Mouse (Mus musculus): Measurements from ENCODE around the gene Pten.

Gene Pten

DNA sequence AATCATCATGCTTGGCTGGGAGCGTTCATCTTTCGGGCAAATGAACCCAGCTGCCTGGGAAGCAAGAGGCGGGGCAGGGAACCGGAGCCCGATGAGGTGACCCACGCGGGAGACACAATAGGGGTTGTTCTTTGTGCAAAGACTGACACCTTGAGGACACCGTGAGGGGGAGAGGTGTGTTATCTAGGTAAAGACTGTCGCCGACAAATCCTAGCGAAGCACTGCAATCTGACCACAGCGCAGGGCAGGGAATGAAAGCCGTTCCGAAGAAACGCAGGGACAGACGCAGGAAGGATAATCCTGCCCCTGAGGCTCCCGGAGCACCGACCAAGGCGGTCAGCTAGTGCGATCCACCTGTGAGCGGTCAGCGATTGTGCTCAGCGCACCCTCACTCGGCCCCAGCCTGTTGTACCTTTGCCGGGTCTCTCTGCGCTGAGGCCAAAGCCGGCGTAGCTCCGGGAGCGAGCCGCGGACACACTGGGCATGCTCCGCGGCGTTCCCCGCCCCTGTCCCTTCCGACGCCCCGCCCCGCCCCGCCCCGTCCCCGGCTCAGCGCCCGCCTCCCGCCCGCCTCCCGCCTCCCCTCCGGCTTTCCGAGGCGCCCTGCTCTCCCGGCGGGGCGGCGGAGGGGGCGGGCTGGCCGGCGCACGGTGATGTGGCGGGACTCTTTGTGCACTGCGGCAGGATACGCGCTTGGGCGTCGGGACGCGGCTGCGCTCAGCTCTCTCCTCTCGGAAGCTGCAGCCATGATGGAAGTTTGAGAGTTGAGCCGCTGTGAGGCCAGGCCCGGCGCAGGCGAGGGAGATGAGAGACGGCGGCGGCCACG lies at the start of gene Pten:
TSS of gene Pten (plus strand) at position 598 of the 826 bp plus-strand sequence.
- peak; percentile 98 for DNase-seq

DNA sequence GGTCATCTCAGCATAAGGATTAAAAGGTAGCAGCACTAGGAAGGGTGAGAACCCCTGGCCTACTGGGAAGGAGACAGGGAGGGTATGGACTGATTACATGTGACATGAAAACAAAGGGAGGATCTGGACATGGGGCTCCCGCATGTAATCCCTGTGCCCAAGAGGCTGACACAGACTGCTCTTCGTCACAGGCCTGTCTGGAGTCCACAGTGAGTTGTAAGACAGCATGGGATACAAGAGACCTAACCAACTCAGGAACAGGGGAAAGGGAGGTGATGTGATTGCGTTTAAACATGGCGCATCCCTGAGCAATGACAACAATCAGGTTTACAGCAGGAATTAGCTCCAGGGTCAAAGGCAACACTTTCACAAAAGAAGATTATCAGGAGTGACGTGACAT lies 48.3 kb upstream of the Pten start:
- DNase-seq = no peak

DNA sequence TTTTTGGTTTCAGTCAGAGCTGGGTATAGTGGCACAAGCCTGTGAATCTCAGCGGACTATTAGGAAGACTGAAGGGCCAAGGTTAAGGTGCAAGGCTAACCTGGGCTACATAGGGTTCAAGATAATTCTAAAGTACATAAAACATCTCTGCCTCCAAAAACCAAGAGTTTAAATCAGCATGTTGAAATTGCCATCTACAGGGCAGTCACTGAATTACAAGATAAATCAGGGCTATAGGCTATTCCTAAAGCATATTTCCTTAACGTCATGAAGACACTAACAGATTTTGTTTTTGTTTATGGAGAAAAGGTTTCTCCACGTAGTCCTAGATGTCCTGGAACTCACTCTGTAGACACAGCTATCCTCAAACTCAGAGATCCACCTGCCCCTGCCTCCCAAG lies 47.0 kb upstream of the Pten start:
- no peak for DNase-seq

DNA sequence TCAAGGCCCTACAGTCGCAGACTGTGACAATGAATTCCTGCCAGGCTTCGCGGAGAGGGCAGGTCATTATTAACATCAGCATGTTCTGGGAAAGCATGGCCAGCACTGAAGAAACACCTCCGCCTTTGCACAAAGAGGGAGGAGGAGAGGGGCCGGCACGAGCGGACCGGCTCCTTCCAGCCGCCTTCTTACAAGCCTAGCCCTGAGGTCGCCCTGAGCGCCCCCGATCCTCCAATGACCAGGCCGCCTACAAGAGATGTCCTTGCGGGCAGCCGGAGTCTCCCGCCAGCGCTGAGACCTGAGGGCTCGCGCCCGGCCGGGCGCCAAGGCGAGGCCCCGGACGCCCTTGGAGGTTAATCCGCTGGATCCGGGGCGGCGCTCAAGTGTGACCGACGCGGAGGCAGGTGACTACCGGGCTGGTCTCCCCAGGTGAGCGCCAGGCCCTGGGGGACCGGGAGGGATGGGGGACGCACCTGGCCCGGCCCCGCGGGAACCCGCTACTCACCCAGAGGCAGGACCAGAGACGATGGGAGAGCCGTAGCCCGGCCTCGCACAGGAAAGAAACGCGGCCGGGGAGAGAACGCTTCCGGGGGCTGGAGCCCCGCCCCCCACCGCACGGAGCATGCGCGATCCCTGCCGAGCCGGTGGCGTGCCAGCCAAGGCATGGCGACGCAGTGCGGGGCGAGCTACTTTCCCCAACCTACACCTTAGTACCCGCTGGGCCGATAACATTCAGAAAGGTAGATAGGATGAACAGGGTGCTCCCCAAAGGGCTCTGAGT lies 45.3 kb upstream of the Pten start:
- DNase-seq = peak; percentile 96

DNA sequence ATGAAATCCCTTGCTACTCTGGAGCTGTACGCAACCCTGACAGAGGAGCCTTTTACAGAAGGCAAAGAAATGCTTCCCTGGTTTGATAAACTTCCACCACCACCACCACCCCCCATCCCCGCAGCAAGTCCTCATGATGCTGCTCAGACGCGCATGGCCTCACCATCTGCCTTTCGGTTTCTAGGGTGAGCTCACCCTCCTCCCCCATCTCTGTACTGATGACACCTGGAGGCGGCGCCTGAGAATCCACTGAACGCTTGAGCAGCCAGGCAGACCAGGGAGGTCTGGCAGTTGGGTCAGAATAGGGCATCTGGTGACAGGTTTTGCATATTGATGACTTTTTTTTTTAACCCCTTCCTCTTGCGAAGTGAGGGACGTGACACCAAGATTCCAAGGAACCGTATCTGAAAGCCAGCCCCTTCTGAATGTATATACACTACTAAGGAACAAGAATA lies 44.7 kb upstream of the Pten start:
- peak; percentile 87 for DNase-seq

DNA sequence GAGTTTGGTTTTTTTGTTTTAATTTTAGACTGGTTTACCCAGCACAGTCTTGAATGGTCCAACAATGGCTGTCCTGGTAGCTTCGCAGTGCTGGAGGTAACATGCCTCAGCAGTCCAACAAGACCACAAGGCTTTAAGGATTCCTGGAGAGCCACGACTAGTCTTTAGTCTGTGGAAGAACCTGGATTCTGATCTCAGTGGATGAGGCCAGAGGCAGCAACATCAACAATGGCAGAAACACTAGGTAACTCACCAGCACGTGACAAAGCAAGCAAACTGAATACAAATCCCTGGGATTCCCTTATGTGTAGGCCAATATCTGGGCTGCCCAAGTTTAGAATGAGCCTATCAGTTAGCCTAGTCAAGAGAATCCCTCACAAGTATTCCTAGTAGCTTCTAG lies 43.8 kb upstream of the Pten start:
- no peak for DNase-seq

DNA sequence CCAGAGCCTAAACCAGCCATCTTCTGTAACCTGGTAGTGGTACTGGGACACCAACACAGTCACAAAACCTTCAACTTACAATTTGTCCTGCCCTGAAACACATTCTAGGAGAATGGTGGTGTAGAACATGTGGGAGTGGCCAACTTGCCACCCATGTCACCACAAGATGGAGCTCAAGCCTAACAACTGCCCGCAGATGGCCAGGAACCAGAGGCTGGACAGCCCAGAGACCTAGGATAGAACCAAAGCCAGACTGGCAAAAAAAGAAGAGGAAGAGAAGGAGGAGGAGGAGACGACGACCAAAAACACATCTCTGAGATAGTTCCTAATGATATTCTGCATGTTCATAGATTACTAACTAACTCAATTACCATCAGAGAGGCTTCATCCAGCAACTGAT lies 42.1 kb upstream of the Pten start:
- DNase-seq = peak; percentile 78

DNA sequence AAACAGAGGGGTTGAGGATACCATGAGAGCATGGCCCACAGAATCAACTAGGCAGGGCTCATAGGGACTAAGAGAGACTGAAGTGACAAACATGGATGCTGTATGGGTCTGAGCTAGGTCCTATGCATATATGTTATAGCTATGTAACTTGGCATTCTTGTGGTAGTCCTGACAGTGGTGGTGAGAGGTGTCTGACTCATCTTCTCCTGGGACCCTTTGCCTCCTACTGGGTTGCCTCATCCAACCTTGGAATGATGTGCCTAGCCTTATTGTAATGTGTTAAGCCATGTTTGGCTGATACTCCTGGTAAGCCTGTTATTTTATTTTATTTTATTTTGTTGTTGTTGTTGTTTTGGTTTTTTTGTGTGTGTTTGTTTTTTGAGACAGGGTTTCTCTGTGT lies 41.6 kb upstream of the Pten start:
- DNase-seq = no peak

DNA sequence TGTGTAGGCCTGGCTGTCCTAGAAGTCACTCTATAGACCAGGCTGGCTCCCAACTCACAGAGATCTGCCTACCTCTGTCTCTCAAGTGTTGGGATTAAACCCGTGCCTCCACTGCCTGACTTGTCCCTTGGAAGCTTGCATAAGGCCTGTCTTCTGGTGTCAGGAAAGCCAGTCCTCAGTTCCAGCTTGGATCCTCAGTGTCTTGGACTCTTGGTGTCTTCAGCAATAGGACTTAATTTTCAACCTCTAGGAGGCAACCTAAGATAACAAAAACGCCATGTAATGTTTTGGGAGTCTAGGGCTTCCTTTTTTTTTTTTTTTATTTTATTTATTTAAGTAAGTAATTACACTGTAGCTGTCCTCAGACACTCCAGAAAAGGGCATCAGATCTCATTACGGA lies 39.7 kb upstream of the Pten start:
- no peak for DNase-seq

DNA sequence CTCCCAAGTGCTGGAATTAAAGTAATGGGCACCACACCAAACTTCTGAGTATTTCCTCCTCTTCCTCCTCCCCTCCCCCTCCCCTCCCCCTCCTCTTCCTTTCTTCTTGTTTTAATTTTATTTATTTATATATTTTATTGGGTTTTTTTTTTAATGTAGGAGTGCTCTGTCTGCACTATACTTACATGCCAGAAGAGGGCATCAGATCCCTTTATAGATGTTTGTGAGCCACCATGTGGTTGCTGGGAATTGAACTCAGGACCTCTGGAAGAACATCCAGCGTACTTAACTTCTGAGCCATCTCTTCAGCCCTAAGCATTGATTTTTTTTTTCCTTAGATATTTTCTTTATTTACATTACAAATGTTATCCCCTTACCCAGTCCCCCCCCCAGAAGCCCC lies 37.0 kb upstream of the Pten start:
- no peak for DNase-seq

DNA sequence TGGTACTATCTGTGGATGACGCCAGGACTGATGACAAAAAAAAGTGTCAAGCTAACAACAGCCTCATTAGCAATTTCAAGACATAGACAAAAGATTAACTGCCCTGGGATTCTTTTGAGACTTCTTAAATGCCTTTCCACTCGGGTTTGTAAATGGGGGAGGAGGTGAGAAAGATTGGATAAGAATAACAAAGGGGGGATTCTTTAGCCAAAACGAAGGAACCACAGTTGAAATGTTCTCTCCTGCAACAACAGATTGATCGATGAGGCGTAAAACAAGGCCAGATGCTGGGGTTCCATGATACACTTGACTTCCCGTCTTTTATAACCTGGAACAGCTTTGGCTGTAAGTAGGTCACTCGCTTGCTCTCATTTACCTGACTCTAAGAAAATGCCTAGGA lies 33.5 kb upstream of the Pten start:
- DNase-seq = no peak

DNA sequence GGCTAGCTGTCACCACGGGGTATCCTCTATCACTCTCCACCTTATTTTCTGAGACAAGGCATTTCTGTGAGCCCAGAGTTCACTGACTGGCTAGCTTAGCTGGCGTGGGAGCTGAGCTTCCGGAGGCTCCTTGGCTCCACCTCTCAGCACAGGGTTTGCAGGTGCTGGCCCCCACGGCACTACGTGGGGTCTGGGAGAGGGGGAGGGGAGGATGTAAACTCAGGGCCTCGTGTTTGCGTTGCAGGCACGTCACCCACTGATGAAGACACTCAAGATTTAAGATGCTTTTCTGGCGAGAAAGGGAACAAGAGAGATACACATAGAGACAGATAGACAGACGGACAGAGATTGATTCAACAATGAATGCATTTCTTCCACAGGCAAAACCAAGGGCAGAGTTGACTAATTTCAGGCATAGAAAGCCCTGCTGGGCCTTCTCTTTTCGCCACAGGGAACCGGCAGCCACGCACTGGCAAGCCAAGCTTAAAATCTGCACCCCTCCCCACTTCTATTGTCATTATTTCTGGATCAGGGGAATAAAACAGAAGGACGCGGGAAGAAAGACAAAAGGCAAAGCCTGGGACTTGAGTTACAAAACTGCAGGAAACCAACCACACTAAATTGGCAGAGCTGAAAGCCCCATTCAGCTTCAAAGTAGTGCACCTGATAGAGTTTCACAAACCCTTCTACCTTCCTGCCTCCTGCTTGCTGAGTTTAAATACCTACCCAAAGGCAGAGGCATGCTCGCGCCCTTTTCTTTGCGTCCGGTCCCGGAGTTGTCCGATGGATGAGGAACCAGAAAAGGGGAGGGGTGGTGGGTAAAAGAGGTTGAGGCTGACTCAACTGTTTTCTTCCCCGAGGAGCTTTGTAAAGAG lies 30.6 kb upstream of the Pten start:
- peak; percentile 78 for DNase-seq

DNA sequence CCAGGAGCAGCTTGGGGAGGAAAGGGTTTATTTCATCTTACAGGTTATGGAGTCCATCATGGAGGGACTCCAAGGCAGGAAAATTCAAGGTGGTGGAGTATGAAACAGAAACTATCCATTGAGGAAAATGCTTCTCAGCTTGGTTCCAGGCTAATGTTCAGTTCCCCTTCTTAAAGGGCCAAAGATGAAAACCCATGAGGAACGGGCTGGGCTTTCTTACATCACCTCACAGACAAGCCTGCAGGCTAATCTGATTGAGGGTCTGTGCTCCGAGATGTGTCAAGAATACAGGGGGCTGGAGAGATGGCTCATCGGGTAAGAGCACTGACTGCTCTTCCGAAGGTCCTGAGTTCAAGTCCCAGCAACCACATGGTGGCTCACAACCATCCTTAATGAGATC lies 27.5 kb upstream of the Pten start:
- DNase-seq = no peak

DNA sequence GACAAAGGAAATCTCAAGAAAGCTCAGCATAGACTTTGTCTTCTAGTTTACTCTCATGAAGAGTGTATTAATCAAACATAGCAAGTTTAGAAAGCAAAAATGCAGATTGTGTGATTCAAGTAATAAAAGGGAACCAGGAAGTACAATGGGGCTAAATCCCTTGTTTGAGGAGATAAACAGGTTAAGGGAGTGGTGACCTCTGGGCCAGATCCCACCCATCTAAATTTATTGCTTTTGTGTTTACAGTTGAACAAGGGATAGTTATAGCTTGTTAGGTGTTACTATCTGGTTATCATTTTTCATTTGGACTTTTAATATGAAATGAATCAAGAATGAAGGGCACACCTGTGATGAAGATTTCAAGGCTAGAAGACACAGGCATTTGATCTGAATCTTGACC lies 24.4 kb upstream of the Pten start:
- DNase-seq = no peak

DNA sequence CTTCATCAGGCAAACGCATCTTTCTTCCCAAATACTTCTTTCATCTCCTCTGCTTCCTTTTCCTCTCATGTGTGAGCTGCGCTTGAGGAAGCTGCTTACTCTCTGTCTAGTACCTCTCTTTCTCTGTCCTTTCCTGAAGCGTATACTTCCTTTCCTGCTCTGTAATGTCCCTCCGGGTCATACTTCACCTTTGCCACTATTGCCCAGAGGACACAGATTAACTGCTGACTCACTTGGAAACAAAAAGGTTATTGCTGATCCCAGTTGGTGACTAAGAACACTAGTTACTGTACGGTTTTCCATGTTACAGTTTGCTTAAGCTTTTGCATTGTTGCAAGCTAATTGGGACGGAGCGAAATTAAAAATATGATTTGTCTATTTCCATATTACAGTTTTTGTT lies 19.5 kb upstream of the Pten start:
- DNase-seq = no peak

DNA sequence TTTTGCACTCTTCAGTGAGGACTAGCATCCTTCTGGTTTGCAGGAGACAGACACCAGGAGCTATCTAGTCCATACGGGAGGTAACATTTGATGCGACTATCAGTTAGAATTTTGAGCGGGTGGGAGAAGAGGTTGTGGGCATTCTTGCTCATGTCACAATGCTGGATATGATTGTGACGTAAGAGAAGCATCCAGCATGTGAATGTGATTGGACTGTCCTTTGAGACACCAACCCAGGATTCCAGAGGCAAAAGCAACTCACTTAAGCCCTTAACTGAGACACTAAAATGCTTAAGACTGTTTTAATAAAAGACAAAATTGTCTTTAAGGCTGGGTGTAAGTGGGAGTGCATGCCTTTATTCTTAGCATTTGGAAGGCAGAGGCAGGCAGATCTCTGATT lies 17.6 kb upstream of the Pten start, which contains the start of gene Atad1:
TSS of gene Atad1 (minus strand) at position 101 of the 400 bp plus-strand sequence.
- no peak for DNase-seq

DNA sequence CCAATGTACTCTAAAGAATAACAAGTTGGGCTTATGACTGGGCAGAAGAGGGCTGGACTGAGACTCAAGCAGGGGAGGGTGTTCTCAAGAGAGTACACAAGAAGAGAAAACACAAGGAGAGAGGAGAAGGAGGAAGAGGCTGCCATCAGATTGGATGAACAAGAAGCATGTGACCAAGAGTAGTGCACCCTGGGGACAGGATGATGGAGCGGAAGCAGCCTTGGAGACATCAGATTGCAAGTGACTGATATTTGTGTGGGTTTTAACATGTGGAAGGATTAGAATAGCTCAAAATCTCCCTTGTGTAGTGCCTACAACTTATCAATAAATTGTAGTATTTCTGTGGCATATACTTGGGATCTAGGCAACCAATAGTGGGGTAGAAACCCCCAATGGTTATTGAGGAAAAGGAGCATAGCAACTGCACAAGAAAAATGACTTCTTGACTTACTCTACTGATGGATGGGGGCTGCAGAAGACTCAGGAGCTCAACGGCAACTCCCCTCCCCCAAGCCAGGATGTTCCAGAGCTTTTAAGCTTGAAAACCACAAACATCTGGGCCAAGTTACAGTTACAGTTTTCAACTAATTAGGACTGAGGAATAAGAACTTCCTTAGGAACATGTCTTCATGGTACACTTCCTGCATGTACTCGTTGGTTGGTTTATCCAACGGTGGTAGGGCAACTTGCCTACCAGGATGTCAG lies 16.5 kb upstream of the Pten start:
- DNase-seq = peak; percentile 64

DNA sequence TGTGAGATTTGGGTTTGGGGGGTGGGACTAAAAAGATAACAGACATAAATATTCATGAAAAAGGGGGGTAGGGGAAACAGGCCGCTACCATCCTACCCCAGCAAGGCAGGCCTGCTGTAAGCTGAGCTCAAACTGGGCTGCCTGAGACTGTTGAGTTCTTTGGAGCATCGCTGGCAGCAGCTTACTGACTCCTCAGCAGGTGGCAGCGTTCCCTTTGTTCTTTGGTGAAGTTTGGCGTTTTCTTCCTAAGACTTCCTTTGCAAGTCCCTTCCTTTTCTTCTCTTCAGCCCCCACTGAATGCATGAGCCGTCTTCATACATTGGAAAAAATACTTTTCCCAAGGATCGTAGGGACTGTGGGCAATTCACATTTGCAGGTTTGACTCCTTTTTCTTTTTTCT lies 7.9 kb upstream of the Pten start:
- peak; percentile 75 for DNase-seq

DNA sequence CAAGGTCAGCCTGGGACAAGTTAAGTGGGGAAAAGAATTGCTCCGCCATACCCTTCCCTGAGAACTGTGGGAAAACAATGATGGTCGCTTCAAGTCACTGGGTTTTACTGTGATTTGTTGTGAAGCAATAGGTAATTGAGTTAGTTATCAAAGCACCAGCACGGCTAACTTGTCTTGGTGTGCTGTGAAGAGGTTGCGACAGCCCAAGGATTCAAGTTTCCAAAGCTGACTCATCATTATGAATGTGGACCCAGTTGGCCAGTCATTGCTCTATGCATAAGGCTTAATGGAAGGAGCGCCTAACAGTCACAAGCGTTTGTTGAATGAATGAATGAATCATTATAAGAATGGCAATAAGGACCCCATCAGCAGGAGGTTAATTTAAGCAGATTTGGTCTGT lies 4.9 kb upstream of the Pten start:
- DNase-seq = no peak

DNA sequence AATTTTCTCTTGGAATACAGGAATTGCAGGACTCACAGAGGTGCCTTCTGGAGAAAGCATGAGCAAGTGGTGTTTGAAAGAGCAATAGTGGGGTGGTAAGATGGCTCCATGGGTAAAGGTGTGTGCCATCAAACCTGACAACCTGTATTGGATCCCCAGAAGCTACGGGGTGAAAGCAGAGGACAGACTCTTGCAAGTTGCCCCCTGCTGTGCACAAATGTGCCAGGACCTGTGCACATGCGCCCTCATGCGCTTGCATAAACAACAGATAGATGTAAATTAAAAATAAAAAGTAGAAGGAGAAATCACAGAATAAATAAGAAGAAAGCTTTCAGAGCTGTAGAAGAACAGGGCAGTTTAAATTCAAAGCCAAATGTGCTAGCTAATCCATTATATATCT lies 3.9 kb upstream of the Pten start:
- no peak for DNase-seq

DNA sequence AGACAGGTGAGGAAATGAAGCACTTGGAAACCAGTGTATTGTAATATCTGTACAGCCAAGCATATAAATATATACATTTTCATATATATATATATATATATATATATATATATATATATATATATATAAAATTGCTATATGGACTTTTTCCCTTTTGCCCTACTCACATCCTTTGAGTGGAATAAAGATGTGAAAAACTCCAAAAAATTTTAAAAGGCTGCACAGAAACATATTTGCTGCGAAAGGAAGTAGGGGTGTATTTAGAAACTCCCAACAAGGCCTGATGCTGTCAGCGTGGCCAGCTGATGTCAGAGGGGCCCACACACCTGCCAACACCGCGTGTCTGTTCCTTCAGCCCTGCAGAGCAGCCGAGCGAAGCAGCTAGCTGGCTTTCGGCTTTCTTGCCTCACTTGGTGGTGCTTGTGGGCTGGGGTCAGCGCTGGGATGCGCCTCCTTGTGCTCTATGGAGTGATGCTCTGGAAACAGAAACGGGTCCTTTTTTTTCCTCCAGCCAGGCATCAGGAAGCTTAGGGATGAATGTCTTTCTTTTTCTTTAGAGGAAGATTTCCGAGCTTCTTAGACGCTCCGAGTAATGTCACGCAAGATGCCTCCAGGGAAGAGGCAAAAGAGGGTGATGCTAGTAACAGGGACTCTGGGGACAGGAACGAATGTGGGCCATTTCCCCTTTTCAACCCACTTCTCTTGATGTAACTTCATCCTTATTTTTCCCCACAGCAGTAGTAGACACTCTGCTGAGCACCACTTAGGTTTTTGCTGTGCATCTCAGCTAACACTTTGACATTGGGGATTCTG lies 2.9 kb upstream of the Pten start:
- DNase-seq = peak; percentile 77
